In the genomic region with DNA sequence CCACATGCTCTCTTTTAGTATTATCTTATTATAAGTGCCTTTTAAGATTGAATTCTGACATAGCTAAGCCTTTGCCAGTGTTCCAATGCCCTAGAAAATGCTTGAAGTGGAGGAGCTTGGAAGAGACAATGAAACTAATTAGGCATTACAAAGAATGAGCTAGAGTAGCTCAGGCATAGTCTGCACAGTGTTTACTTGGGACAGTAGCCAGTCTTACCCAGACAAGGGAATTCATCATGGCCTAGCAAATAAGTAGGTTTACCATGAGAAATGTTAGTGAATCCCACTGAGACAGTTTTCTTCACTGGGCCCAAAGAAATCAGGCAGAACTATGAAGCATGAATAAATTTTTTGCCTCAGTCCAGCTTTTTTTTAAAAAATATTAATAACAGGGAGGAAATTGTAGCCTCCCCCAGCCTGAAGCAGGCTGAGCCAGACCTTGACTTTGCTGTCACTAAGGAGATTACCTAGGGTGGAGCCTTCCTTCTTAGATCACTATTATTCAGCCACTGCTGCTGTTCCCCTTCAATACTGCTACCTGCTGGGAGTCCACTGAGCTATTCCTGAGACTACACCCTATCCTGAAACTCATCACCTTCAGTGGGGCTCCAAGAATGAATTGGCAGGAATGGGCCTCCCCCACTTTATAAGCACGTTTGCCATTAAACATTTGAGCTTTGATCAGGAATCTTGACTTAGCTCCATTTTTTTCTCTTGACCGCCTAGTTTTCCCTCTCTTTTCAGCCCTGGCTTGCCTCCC, we compare ENCODE assay signal across 20 mouse cellular contexts.
"Had no signal": no experiment of that assay in that cellular context is flagged by ENCODE, and none has a peak within 500 bp of the region (broad histone marks: within the 10 kb centered on the region; RNA-seq: fewer than 3 reads in every experiment).

No protein-coding gene starts in this region.

- H3K4me2 ChIP-seq: liver, embryonic 13.5 days; liver, embryonic 15.5 days; lung, embryonic 15.5 days; midbrain, embryonic 11.5 days; midbrain, embryonic 13.5 days; neural tube, embryonic 12.5 days had no signal

- H3K27ac ChIP-seq: liver, embryonic 13.5 days; liver, embryonic 15.5 days; lung, embryonic 15.5 days; macrophage; midbrain, embryonic 13.5 days; neural tube, embryonic 12.5 days had no signal

- H3K4me1 ChIP-seq: liver, embryonic 13.5 days; liver, embryonic 15.5 days; lung, embryonic 15.5 days; megakaryocyte, embryonic 14.5 days; midbrain, embryonic 13.5 days; neural tube, embryonic 12.5 days had no signal

- H3K36me3 ChIP-seq: liver, embryonic 13.5 days; liver, embryonic 15.5 days; lung, embryonic 15.5 days; midbrain, embryonic 13.5 days; neural tube, embryonic 12.5 days had no signal

- DNase-seq: liver, embryonic 13.5 days; liver, postnatal 0 days; lung, adult 2 months; lung, postnatal 14 days; lung, postnatal 36 days; right cerebral cortex, postnatal 25 days; right cerebral cortex, postnatal 4 days; spleen, adult 18-20 months; thymus, adult 2 months; thymus, postnatal 25 days; thymus, postnatal 4 days had no signal

- ATAC-seq: liver, postnatal 0 days; lung, postnatal 0 days; midbrain, embryonic 13.5 days; midbrain, embryonic 16.5 days had no signal

- H3K27me3 ChIP-seq: liver, embryonic 13.5 days; liver, embryonic 15.5 days; lung, embryonic 15.5 days; megakaryocyte, embryonic 14.5 days; midbrain, embryonic 13.5 days; neural tube, embryonic 12.5 days had no signal

- H3K9ac ChIP-seq: liver, embryonic 13.5 days; liver, embryonic 15.5 days; liver, postnatal 0 days; lung, embryonic 15.5 days; midbrain, embryonic 13.5 days; neural tube, embryonic 12.5 days had no signal

- H3K4me3 ChIP-seq: liver, embryonic 13.5 days; liver, embryonic 15.5 days; lung, embryonic 15.5 days; megakaryocyte, embryonic 14.5 days; midbrain, embryonic 13.5 days; neural tube, embryonic 12.5 days had no signal

- H3K9me3 ChIP-seq: liver, embryonic 13.5 days; liver, embryonic 15.5 days; lung, embryonic 15.5 days; megakaryocyte, embryonic 14.5 days; midbrain, embryonic 13.5 days; neural tube, embryonic 12.5 days had no signal
